ENCODE assay signal across 25 mouse cellular contexts in genomic region chr8:120009284-120009683, GRCm38 (mm10).
"Had no signal": no experiment of that assay in that cellular context is flagged by ENCODE, and none has a peak within 500 bp of the region (broad histone marks: within the 10 kb centered on the region; RNA-seq: fewer than 3 reads in every experiment).

No protein-coding gene starts in this region.

- H3K4me3 ChIP-seq: gastrocnemius, adult 2 months; heart, embryonic 10.5 days; heart, embryonic 12.5 days; hindbrain, embryonic 10.5 days; hindbrain, embryonic 12.5 days; kidney, embryonic 15.5 days; left cerebral cortex, adult 2 months; limb, embryonic 10.5 days; limb, embryonic 12.5 days; liver, embryonic 12.5 days had no signal

- H3K36me3 ChIP-seq: heart, embryonic 10.5 days; heart, embryonic 12.5 days; hindbrain, embryonic 10.5 days; hindbrain, embryonic 12.5 days; kidney, embryonic 15.5 days; limb, embryonic 10.5 days; limb, embryonic 12.5 days; liver, embryonic 12.5 days had no signal

- H3K27ac ChIP-seq: gastrocnemius, adult 2 months; heart, embryonic 10.5 days; hindbrain, embryonic 10.5 days; hindbrain, embryonic 12.5 days; hindbrain, embryonic 14.5 days; kidney, embryonic 15.5 days; kidney, postnatal 0 days; left cerebral cortex, adult 2 months; limb, embryonic 12.5 days; liver, embryonic 12.5 days; liver, embryonic 14.5 days had no signal

- H3K9ac ChIP-seq: heart, embryonic 12.5 days; hindbrain, embryonic 12.5 days; hindbrain, embryonic 14.5 days; kidney, embryonic 15.5 days; limb, embryonic 12.5 days; liver, embryonic 12.5 days; liver, embryonic 14.5 days had no signal

- DNase-seq: gastrocnemius, postnatal 10 days; gastrocnemius, postnatal 25 days; heart, postnatal 10 days; heart, postnatal 4 days; kidney, adult 11 months; kidney, adult 2 months; kidney, adult 9 months; kidney, postnatal 14 days; kidney, postnatal 36 days; liver had no signal

- H3K27me3 ChIP-seq: hindbrain, embryonic 12.5 days; limb, embryonic 12.5 days had no signal

- ATAC-seq: hindbrain, embryonic 16.5 days; inflammation-experienced regulatory T-cells, adult 6 months; liver, embryonic 12.5 days had no signal

- H3K4me2 ChIP-seq: heart, embryonic 12.5 days; hindbrain, embryonic 12.5 days; hindbrain, embryonic 14.5 days; kidney, embryonic 15.5 days; limb, embryonic 12.5 days; liver, embryonic 12.5 days had no signal

- H3K9me3 ChIP-seq: heart, embryonic 10.5 days; heart, embryonic 12.5 days; hindbrain, embryonic 10.5 days; hindbrain, embryonic 12.5 days; kidney, embryonic 15.5 days; limb, embryonic 10.5 days; limb, embryonic 12.5 days; liver, embryonic 12.5 days had no signal
